In the genomic region with DNA sequence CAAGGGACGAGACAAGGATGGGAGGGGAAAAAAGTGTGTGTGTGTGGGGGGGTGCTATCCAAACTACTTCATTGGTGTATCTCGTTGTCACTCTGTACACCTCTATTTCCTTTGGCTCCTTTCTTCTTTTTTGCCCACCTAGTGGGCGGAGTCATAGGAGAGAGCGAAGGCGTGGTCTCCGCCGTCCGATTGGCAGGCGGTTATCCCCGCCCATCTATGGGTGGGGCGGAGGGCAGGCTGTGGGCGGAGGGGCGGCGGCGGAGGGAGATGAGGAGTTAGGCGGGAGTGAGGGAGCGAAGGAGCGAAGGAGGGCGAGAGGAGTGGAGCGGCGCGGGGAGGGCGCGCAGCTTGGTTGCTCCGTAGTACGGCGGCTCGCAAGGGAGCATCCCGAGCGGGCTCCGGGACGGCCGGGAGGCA, we compare ENCODE assay signal across 8 mouse cellular contexts. TPM values are rescaled to one million over a fixed set of nuclear protein-coding genes. Genes with fewer than 3 reads are reported as not detected.
DNase-seq lines count a peak whose midpoint lies in the region; ATAC-seq and TF ChIP-seq lines count a peak whose summit lies in the region.

A gene (plus strand): TSS at position 216 of the 417 bp plus-strand sequence.

- peak; percentile 99 for DNase-seq in 3T3-L1 (ENCODE audit: low read depth, low spot score)
- DNase-seq in heart, adult 8-10 months (ENCODE audit: low spot score), result peak; percentile 96
- DNase-seq in monocyte, adult 2 months (ENCODE audit: low read depth in 1 of 2, low spot score in 2 of 2), result peak; percentile 83 to 89
- peak; percentile 98 for DNase-seq in spleen, postnatal 36 days (ENCODE audit: low spot score in 2 of 2)

- peak; percentile 94 for ATAC-seq in embryonic facial prominence, embryonic 15.5 days (ENCODE audit: insufficient number of reproducible peaks, low FRiP score, low TSS enrichment, low read depth)
- peak; percentile 93 for ATAC-seq in kidney, embryonic 14.5 days (ENCODE audit: low FRiP score, low TSS enrichment)
- peak; percentile 95 for ATAC-seq in limb, embryonic 15.5 days (ENCODE audit: insufficient number of reproducible peaks, low FRiP score, low TSS enrichment, low read depth)

- no peaks in the 10 kb centered on the region for H3K9me3 ChIP-seq in embryonic facial prominence, embryonic 15.5 days (replicated peaks)
- H3K9me3 ChIP-seq in kidney, embryonic 14.5 days (ENCODE audit: control insufficient read depth, low read length), result no peaks in the 10 kb centered on the region
- H3K9me3 ChIP-seq in limb, embryonic 15.5 days, result no peaks in the 10 kb centered on the region

- peak within 1 kb of the TSS; percentile 53 for H3K4me2 ChIP-seq in embryonic facial prominence, embryonic 15.5 days (replicated peaks)
- peak within 1 kb of the TSS; percentile 74 for H3K4me2 ChIP-seq in kidney, embryonic 14.5 days (replicated peaks; ENCODE audit: low read depth, low read length)
- H3K4me2 ChIP-seq in limb, embryonic 15.5 days, result peak within 1 kb of the TSS; percentile 68

- H3K4me3 ChIP-seq in bone marrow, adult 2 months (replicated peaks; ENCODE audit: control insufficient read depth, low read depth, low read length), result peak within 1 kb of the TSS; percentile 81
- H3K4me3 ChIP-seq in embryonic facial prominence, embryonic 15.5 days (replicated peaks), result peak within 1 kb of the TSS; percentile 87
- H3K4me3 ChIP-seq in kidney, embryonic 14.5 days (ENCODE audit: low read length), result peak within 1 kb of the TSS; percentile 86
- peak within 1 kb of the TSS; percentile 85 for H3K4me3 ChIP-seq in limb, embryonic 15.5 days

- TF ChIP-seq POLR2A in bone marrow, adult 2 months (IDR thresholded peaks at IDR 0.05; ENCODE audit: borderline replicate concordance, control insufficient read depth, low read depth, low read length), result peak; percentile 74; the same call in 1 of the 2 replicates

- no peaks in the 10 kb centered on the region for H3K27me3 ChIP-seq in embryonic facial prominence, embryonic 15.5 days
- no peaks in the 10 kb centered on the region for H3K27me3 ChIP-seq in kidney, embryonic 14.5 days (ENCODE audit: control insufficient read depth, insufficient read depth, low read length)
- H3K27me3 ChIP-seq in limb, embryonic 15.5 days, result no peaks in the 10 kb centered on the region

- H3K4me1 ChIP-seq in bone marrow, adult 2 months (ENCODE audit: control insufficient read depth, insufficient read depth, low read length), result peaks cover 2% of the 10 kb centered on the region
- peaks cover 20% of the 10 kb centered on the region for H3K4me1 ChIP-seq in embryonic facial prominence, embryonic 15.5 days
- H3K4me1 ChIP-seq in kidney, embryonic 14.5 days (ENCODE audit: control insufficient read depth, insufficient read depth, low read length), result peaks cover 10% of the 10 kb centered on the region
- H3K4me1 ChIP-seq in limb, embryonic 15.5 days, result peaks cover 20% of the 10 kb centered on the region

- WGBS in bone marrow, adult 2 months, result 0% methylated on average over 33 of the region's 33 CpGs
- WGBS in embryonic facial prominence, embryonic 15.5 days, result under 1% methylated on average over 33 of the region's 33 CpGs
- under 1% methylated on average over 33 of the region's 33 CpGs for WGBS in kidney, embryonic 14.5 days
- under 1% methylated on average over 26 of the region's 33 CpGs for WGBS in limb, embryonic 15.5 days

- peak within 1 kb of the TSS; percentile 79 for H3K27ac ChIP-seq in bone marrow, adult 2 months (ENCODE audit: control insufficient read depth, insufficient read depth, low read depth, low read length, poor library complexity)
- H3K27ac ChIP-seq in embryonic facial prominence, embryonic 15.5 days (replicated peaks), result peak within 1 kb of the TSS; percentile 97
- peak within 1 kb of the TSS; percentile 88 for H3K27ac ChIP-seq in kidney, embryonic 14.5 days (ENCODE audit: low read depth, low read length)
- peak within 1 kb of the TSS; percentile 96 for H3K27ac ChIP-seq in limb, embryonic 15.5 days

- peak within 1 kb of the TSS; percentile 82 for H3K9ac ChIP-seq in embryonic facial prominence, embryonic 15.5 days
- H3K9ac ChIP-seq in kidney, embryonic 14.5 days (ENCODE audit: low read depth, low read length), result peak within 1 kb of the TSS; percentile 93
- H3K9ac ChIP-seq in limb, embryonic 15.5 days, result peak within 1 kb of the TSS; percentile 85

- TF ChIP-seq CTCF in bone marrow, adult 2 months (IDR thresholded peaks at IDR 0.05; ENCODE audit: control insufficient read depth, insufficient read depth, low read length), result no peak

- H3K36me3 ChIP-seq in embryonic facial prominence, embryonic 15.5 days, result 0 out of 2 replicates have a peak, but pooled peaks cover 7% of the 10 kb centered on the region
- no peaks in the 10 kb centered on the region for H3K36me3 ChIP-seq in kidney, embryonic 14.5 days (ENCODE audit: control insufficient read depth, insufficient read depth, low read length)
- peaks cover 3% of the 10 kb centered on the region; the same call in 1 of the 2 replicates for H3K36me3 ChIP-seq in limb, embryonic 15.5 days

RNA-seq across cellular contexts. Expression of the gene that starts here (rescaled TPM):
- 91.6 and 158 TPM in 2 replicates for polyA plus RNA-seq in bone marrow, adult 2 months (2011; ENCODE audit: insufficient read depth, insufficient read length, low replicate concordance, missing spikeins)
- polyA plus RNA-seq in embryonic facial prominence, embryonic 15.5 days (2015; fragmentation: Nextera tagmentation; extraction: Ambion mirVana), result 23.3 and 26.7 TPM in 2 replicates
- 10 to 100 TPM; 50.2 to 64.1 (median 53.3) TPM for total RNA-seq in heart, adult 8-10 months (2022)
- polyA plus RNA-seq in kidney, embryonic 14.5 days (2014; fragmentation: Nextera tagmentation; extraction: Ambion mirVana), result 18.8 and 27.7 TPM in 2 replicates
- 22.7 and 23.8 TPM in 2 replicates for polyA plus RNA-seq in limb, embryonic 15.5 days (2015; fragmentation: Nextera tagmentation; extraction: Ambion mirVana)

Comparison
In these comparisons a context has a peak if more than half of its experiments do, and no peak if none do; other contexts are left out.
1. Peak in every context shown above with its lines: DNase-seq, ATAC-seq, H3K4me3 ChIP-seq and H3K27ac ChIP-seq.